In genomic region chr6:143957063-143957462, GRCm38 (mm10) we compare ENCODE assay signal across 18 mouse cellular contexts.
"Had no signal": no experiment of that assay in that cellular context is flagged by ENCODE, and none has a peak within 500 bp of the region (broad histone marks: within the 10 kb centered on the region; RNA-seq: fewer than 3 reads in every experiment).

No protein-coding gene starts in this region.

- H3K4me1 ChIP-seq: liver, embryonic 13.5 days; neural tube, embryonic 12.5 days; neural tube, embryonic 15.5 days had no signal

- H3K4me2 ChIP-seq: limb, embryonic 13.5 days; liver, embryonic 13.5 days; midbrain, embryonic 11.5 days; neural tube, embryonic 12.5 days; neural tube, embryonic 15.5 days had no signal

- H3K9me3 ChIP-seq: limb, embryonic 10.5 days; limb, embryonic 13.5 days; liver, embryonic 13.5 days; neural tube, embryonic 12.5 days; neural tube, embryonic 15.5 days had no signal

- DNase-seq: kidney, adult 18-20 months; kidney, adult 9 months; kidney, postnatal 14 days; kidney, postnatal 4 days; layer of hippocampus, adult 9-11 months; liver; liver, embryonic 13.5 days; lung, adult 2 months; lung, postnatal 14 days; lung, postnatal 4 days; midbrain, embryonic 14.5 days; thymus, adult 18-20 months; thymus, postnatal 4 days had no signal

- H3K4me3 ChIP-seq: limb, embryonic 10.5 days; limb, embryonic 13.5 days; liver, embryonic 13.5 days; neural tube, embryonic 12.5 days; neural tube, embryonic 15.5 days had no signal

- H3K9ac ChIP-seq: limb, embryonic 13.5 days; liver, embryonic 13.5 days; neural tube, embryonic 12.5 days; neural tube, embryonic 15.5 days had no signal

- H3K36me3 ChIP-seq: liver, embryonic 13.5 days; neural tube, embryonic 12.5 days had no signal

- H3K27me3 ChIP-seq: limb, embryonic 13.5 days; liver, embryonic 13.5 days; neural tube, embryonic 12.5 days; neural tube, embryonic 15.5 days had no signal

- H3K27ac ChIP-seq: limb, embryonic 10.5 days; limb, embryonic 13.5 days; liver, embryonic 13.5 days; neural tube, embryonic 12.5 days; neural tube, embryonic 15.5 days had no signal
